Mouse (Mus musculus) right cerebral cortex, adult 18-20 months (tissue): ENCODE results near the gene Lclat1.

Experiments
- DNase-seq: peaks from one replicate; pipeline ENCODE4 v3.0.0; 2022; ENCODE audit warnings: mixed read lengths

The Lclat1 gene

GRCm38 (mm10) chr17:73210960-73211531 is 103.3 kb downstream of the Lclat1 start:
- no peak for DNase-seq

- no peak for DNase-seq
Observed at GRCm38 (mm10) chr17:73212754-73213153, 105.0 kb downstream of the Lclat1 start.

- DNase-seq: no peak
Observed at GRCm38 (mm10) chr17:73213187-73213586, 105.4 kb downstream of the Lclat1 start.

GRCm38 (mm10) chr17:73213677-73214076 is 105.9 kb downstream of the Lclat1 start:
- no peak for DNase-seq

- no peak for DNase-seq
Observed at GRCm38 (mm10) chr17:73217274-73217673, 109.5 kb downstream of the Lclat1 start.

- no peak for DNase-seq
Observed at GRCm38 (mm10) chr17:73220746-73221145, 113.0 kb downstream of the Lclat1 start.

GRCm38 (mm10) chr17:73222077-73222476 is 114.3 kb downstream of the Lclat1 start:
- DNase-seq: peak; percentile 38

- DNase-seq: no peak
Observed at GRCm38 (mm10) chr17:73225442-73225841, 117.7 kb downstream of the Lclat1 start.

- DNase-seq: no peak
Observed at GRCm38 (mm10) chr17:73225996-73226395, 118.2 kb downstream of the Lclat1 start.

GRCm38 (mm10) chr17:73226595-73226994 is 118.8 kb downstream of the Lclat1 start:
- no peak for DNase-seq

GRCm38 (mm10) chr17:73227361-73227760 is 119.6 kb downstream of the Lclat1 start:
- no peak for DNase-seq

GRCm38 (mm10) chr17:73229445-73230155 is 121.8 kb downstream of the Lclat1 start:
- DNase-seq: no peak

- DNase-seq: no peak
Observed at GRCm38 (mm10) chr17:73230340-73230989, 122.7 kb downstream of the Lclat1 start.

- no peak for DNase-seq
Observed at GRCm38 (mm10) chr17:73231337-73231736, 123.6 kb downstream of the Lclat1 start.

GRCm38 (mm10) chr17:73232593-73232992 is 124.8 kb downstream of the Lclat1 start:
- DNase-seq: no peak

GRCm38 (mm10) chr17:73233975-73234374 is 126.2 kb downstream of the Lclat1 start:
- DNase-seq: no peak

GRCm38 (mm10) chr17:73237178-73237853 is 129.5 kb downstream of the Lclat1 start:
- peak; percentile 41 for DNase-seq

- DNase-seq: no peak
Observed at GRCm38 (mm10) chr17:73238501-73238900, 130.7 kb downstream of the Lclat1 start.

GRCm38 (mm10) chr17:73241085-73241848 is 133.5 kb downstream of the Lclat1 start:
- no peak for DNase-seq

- no peak for DNase-seq
Observed at GRCm38 (mm10) chr17:73243676-73244075, 135.9 kb downstream of the Lclat1 start.

- no peak for DNase-seq
Observed at GRCm38 (mm10) chr17:73244596-73244995, 136.8 kb downstream of the Lclat1 start.

- DNase-seq: no peak
Observed at GRCm38 (mm10) chr17:73245089-73245684, 137.4 kb downstream of the Lclat1 start.
